Mouse (Mus musculus): Measurements from ENCODE around the gene Hypk. TPM values are rescaled to one million over a fixed set of nuclear protein-coding genes. Genes with fewer than 3 reads are reported as not detected.
A peak's percentile ranks its signal among the peaks of the same experiment; 100 is the strongest.

Hypk gene
- 75.9 and 82.4 TPM in 2 replicates for polyA plus RNA-seq (2015; fragmentation: Nextera tagmentation; extraction: Ambion mirVana)

GRCm38 (mm10) chr2:121452990-121453389 is at the start of gene Hypk:
Hypk (plus strand) TSS chr2:121453290.
- H3K4me2 ChIP-seq (replicated peaks; ENCODE audit: low read depth) = no peak within 1 kb of the TSS
- H3K9ac ChIP-seq (ENCODE audit: low read length) = no peak within 1 kb of the TSS
- no peaks in the 10 kb centered on the region for H3K9me3 ChIP-seq (ENCODE audit: control insufficient read depth, low read length)
- H3K4me1 ChIP-seq (replicated peaks; ENCODE audit: control insufficient read depth, insufficient read depth) = no peaks in the 10 kb centered on the region
- no peaks in the 10 kb centered on the region for H3K27me3 ChIP-seq (ENCODE audit: control insufficient read depth, insufficient read depth, low read length)
- 49% methylated on average over 4 of the region's 4 CpGs for WGBS
- TF ChIP-seq EP300 (optimal IDR thresholded peaks at IDR 0.05) (no peak), CTCF (IDR thresholded peaks at IDR 0.05; ENCODE audit: low read depth) (no peak)
- ATAC-seq (ENCODE audit: low FRiP score, low TSS enrichment) (no peak), DNase-seq (ENCODE audit: low spot score) (no peak)
- H3K27ac ChIP-seq (replicated peaks) = no peak within 1 kb of the TSS; the same call in 1 of the 2 replicates
- no peaks in the 10 kb centered on the region; the same call in 1 of the 2 replicates for H3K36me3 ChIP-seq (ENCODE audit: control insufficient read depth, insufficient read depth, low read length)
- no peak within 1 kb of the TSS for H3K4me3 ChIP-seq (ENCODE audit: low read depth, low read length)

DNA sequence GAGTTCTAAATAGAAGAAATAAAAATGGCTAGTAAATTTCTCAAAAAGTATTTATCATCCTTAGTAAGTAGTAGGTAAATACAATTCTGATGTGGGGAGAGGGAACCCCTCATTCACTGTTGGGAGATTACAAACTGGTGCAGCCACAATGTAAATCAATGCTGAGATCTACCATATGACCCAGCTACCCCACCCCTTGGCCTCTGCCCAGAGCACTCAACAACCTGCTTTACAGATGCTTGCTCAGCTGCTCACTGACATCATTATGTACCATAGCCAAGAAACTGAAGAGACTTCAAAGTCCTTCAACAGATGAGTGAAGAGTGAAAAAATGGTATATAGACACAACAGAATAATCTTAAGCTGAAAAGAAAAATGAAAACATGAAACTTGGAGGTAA is 49.8 kb upstream of the Hypk start:
- H3K27ac ChIP-seq (replicated peaks) = no peak overlapping the region
- no peaks in the 10 kb centered on the region for H3K9me3 ChIP-seq (ENCODE audit: control insufficient read depth, low read length)
- ATAC-seq (ENCODE audit: low FRiP score, low TSS enrichment) (no peak), DNase-seq (ENCODE audit: low spot score) (no peak)
- H3K4me3 ChIP-seq (ENCODE audit: low read depth, low read length) = no peak overlapping the region
- H3K27me3 ChIP-seq (ENCODE audit: control insufficient read depth, insufficient read depth, low read length) = no peaks in the 10 kb centered on the region
- no peaks in the 10 kb centered on the region for H3K36me3 ChIP-seq (ENCODE audit: control insufficient read depth, insufficient read depth, low read length)
- TF ChIP-seq CTCF (IDR thresholded peaks at IDR 0.05; ENCODE audit: low read depth) = no peak
- H3K9ac ChIP-seq (ENCODE audit: low read length) = no peak overlapping the region
- no peaks in the 10 kb centered on the region for H3K4me1 ChIP-seq (replicated peaks; ENCODE audit: control insufficient read depth, insufficient read depth)
- H3K4me2 ChIP-seq (replicated peaks; ENCODE audit: low read depth) = no peak overlapping the region

DNA sequence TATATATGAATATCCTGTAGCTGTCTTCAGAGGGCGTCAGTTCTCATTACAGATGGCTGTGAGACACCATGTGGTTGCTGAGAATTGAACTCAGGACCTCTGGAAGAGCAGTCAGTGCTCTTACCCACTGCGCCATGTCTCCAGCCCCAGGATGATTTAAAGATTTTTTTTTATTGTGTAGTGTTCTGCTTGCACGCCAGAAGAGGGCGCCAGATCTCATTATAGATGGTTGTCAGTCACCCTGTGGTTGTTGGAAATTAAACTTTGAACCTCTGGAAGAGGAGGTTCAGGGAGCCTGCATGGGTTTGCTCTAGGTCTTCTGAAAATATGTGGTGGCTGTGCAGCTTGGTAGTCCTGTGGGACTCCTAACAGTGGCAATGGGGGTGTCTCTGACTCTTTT is 44.9 kb upstream of the Hypk start:
- peak; percentile 66 for DNase-seq (ENCODE audit: low spot score)
- WGBS = 38% methylated on average over 4 of the region's 4 CpGs
- H3K27ac ChIP-seq (replicated peaks) = no peak overlapping the region

DNA sequence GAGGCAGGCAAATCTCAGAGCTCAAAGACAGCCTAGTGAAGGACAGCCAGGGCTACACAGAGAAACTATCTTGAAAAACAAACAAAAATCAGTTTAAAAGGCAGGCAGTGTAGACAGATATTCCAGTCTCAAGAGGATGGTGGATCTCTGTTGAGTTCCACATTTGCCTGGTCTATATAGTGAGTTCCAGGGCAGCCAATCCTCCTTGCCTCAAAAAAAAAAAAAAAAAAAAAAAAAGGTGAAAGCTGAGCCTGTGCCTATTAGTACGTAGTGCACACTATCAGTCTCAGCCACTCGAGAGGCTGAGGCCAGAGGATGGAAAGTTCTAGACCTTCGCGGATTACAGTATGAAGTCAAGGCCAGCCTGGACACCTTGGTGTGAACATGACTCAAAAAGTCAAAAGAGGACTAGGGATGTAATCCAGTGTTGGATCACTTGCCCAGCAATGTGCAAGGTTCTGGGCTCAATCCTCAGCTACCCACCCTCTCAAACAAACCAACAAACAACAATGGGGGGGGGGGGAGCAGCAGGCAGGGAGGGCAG is 40.2 kb upstream of the Hypk start:
- peak overlapping the region; percentile 99 for H3K9ac ChIP-seq (ENCODE audit: low read length)
- TF ChIP-seq CTCF (IDR thresholded peaks at IDR 0.05; ENCODE audit: low read depth) (no peak), EP300 (optimal IDR thresholded peaks at IDR 0.05) (no peak)
- DNase-seq (ENCODE audit: low spot score) (no peak), ATAC-seq (ENCODE audit: low FRiP score, low TSS enrichment) (peak; percentile 1)
- no peaks in the 10 kb centered on the region for H3K36me3 ChIP-seq (ENCODE audit: control insufficient read depth, insufficient read depth, low read length)
- WGBS = 5% methylated on average over 4 of the region's 4 CpGs
- no peaks in the 10 kb centered on the region for H3K4me1 ChIP-seq (replicated peaks; ENCODE audit: control insufficient read depth, insufficient read depth)
- peak overlapping the region; percentile 99 for H3K27ac ChIP-seq (replicated peaks)
- H3K9me3 ChIP-seq (ENCODE audit: control insufficient read depth, low read length) = no peaks in the 10 kb centered on the region
- peak overlapping the region; percentile 60 for H3K4me2 ChIP-seq (replicated peaks; ENCODE audit: low read depth)
- H3K4me3 ChIP-seq (ENCODE audit: low read depth, low read length) = peak overlapping the region; percentile 97
- H3K27me3 ChIP-seq (ENCODE audit: control insufficient read depth, insufficient read depth, low read length) = no peaks in the 10 kb centered on the region

More for the DNA sequence above, 44.9 kb upstream of the Hypk start:
- Histone ChIP-seq H3K4me1 (replicated peaks; ENCODE audit: control insufficient read depth, insufficient read depth) (no peaks in the 10 kb centered on the region), H3K36me3 (ENCODE audit: control insufficient read depth, insufficient read depth, low read length) (no peaks in the 10 kb centered on the region), H3K27me3 (ENCODE audit: control insufficient read depth, insufficient read depth, low read length) (no peaks in the 10 kb centered on the region), H3K9me3 (ENCODE audit: control insufficient read depth, low read length) (no peaks in the 10 kb centered on the region), H3K9ac (ENCODE audit: low read length) (no peak overlapping the region), H3K4me2 (replicated peaks; ENCODE audit: low read depth) (no peak overlapping the region), H3K4me3 (ENCODE audit: low read depth, low read length) (no peak overlapping the region)
- ATAC-seq (ENCODE audit: low FRiP score, low TSS enrichment) = no peak
- no peak for TF ChIP-seq EP300 (optimal IDR thresholded peaks at IDR 0.05)
- TF ChIP-seq CTCF (IDR thresholded peaks at IDR 0.05; ENCODE audit: low read depth) = peak; percentile 67

DNA sequence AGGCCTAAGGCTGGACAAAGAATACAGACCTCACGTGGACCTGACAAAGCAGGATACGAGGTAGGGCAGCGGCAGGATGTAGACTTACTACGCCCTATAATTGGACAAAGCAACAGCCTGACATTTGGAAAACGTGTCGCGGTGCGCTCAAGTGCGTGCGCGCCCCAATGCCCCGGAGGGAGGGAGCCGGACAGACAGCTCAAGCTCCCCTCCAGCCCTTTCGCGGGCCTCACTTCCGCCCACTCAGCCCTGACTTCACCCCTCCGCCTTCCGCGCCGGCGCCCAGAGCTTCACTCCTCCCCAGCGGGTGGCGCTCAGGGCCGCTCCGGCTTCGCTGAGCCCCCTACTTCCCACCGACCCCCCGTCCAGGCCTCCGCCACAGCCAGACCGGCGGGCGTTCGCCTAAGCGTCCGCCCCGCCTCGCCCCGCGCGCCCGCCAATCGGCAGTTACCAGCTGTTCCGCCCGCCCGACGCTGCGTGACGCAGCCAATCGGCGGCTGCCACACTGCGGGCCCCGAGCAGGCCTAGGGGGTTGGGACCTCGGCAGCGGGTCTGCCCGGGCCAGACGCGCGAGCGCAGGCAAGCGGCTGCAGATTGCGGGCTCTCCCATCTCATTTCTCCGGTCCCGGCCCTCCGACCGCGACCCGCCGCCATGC is 39.6 kb upstream of the Hypk start, which contains the start of the genes Pdia3 and Catsper2:
Gene Pdia3, plus strand, starts transcription at position 389 of the 656 bp plus-strand sequence.
Gene Catsper2, minus strand, starts transcription at position 406 of the 656 bp plus-strand sequence.
- H3K9ac ChIP-seq (ENCODE audit: low read length) = peak within 1 kb of the TSS; percentile 99
- DNase-seq (ENCODE audit: low spot score) (peak; percentile 98), ATAC-seq (ENCODE audit: low FRiP score, low TSS enrichment) (peak; percentile 99)
- H3K36me3 ChIP-seq (ENCODE audit: control insufficient read depth, insufficient read depth, low read length) = 0 out of 2 replicates have a peak, but pooled peaks cover 1% of the 10 kb centered on the region
- no peak for TF ChIP-seq EP300 (optimal IDR thresholded peaks at IDR 0.05)
- peak; percentile 69 for TF ChIP-seq CTCF (IDR thresholded peaks at IDR 0.05; ENCODE audit: low read depth)
- no peaks in the 10 kb centered on the region for H3K4me1 ChIP-seq (replicated peaks; ENCODE audit: control insufficient read depth, insufficient read depth)
- peak within 1 kb of the TSS; percentile 60 for H3K4me2 ChIP-seq (replicated peaks; ENCODE audit: low read depth)
- no peaks in the 10 kb centered on the region for H3K27me3 ChIP-seq (ENCODE audit: control insufficient read depth, insufficient read depth, low read length)
- peak within 1 kb of the TSS; percentile 97 for H3K4me3 ChIP-seq (ENCODE audit: low read depth, low read length)
- H3K27ac ChIP-seq (replicated peaks) = peak within 1 kb of the TSS; percentile 99
- under 1% methylated on average over 63 of the region's 68 CpGs for WGBS
- H3K9me3 ChIP-seq (ENCODE audit: control insufficient read depth, low read length) = no peaks in the 10 kb centered on the region

DNA sequence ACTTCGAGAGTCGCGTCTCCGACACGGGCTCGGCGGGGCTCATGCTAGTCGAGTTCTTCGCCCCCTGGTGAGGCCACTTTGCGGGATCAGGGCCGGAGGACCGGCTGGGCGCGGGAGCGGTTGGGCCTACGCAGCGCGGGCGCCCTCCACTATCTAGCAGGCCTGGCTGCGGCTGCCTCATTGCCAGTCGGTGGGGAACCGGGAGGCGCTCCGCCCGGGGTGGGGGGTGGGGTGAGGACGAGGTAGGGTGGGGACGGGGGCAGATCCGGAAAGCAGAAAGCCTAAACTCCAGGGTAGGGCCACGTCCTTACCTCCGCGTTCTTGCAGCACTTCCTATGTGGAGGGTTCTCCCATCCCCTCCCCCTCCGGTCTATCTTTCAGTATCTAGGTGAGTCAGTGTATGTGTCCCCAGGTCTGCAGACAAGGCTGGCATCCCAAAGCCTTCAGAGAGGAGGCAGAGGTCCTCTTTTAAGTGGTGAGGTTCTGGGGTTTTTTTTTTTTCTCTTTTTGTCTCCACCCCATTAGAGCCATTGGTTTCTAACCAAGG is 38.9 kb upstream of the Hypk start:
- Histone ChIP-seq H3K4me3 (ENCODE audit: low read depth, low read length) (peak overlapping the region; percentile 97), H3K27ac (replicated peaks) (peak overlapping the region; percentile 99), H3K4me1 (replicated peaks; ENCODE audit: control insufficient read depth, insufficient read depth) (no peaks in the 10 kb centered on the region), H3K27me3 (ENCODE audit: control insufficient read depth, insufficient read depth, low read length) (no peaks in the 10 kb centered on the region), H3K4me2 (replicated peaks; ENCODE audit: low read depth) (peak overlapping the region; percentile 60), H3K9me3 (ENCODE audit: control insufficient read depth, low read length) (no peaks in the 10 kb centered on the region), H3K36me3 (ENCODE audit: control insufficient read depth, insufficient read depth, low read length) (0 out of 2 replicates have a peak, but pooled peaks cover 2% of the 10 kb centered on the region), H3K9ac (ENCODE audit: low read length) (peak overlapping the region; percentile 99)
- TF ChIP-seq CTCF (IDR thresholded peaks at IDR 0.05; ENCODE audit: low read depth) = no peak
- no peak for TF ChIP-seq EP300 (optimal IDR thresholded peaks at IDR 0.05)
- no peak for DNase-seq (ENCODE audit: low spot score)
- under 1% methylated on average over 27 of the region's 32 CpGs for WGBS
- peak; percentile 41 for ATAC-seq (ENCODE audit: low FRiP score, low TSS enrichment)
